Mouse (Mus musculus): ENCODE results near the gene Lmx1a.

- TF ChIP-seq CTCF (IDR thresholded peaks at IDR 0.05; ENCODE audit: low read depth, low read length) = no peak
- no peak for TF ChIP-seq POLR2A (IDR thresholded peaks at IDR 0.05; ENCODE audit: insufficient read depth, low read length)
- TF ChIP-seq EP300 (IDR thresholded peaks at IDR 0.05; ENCODE audit: insufficient read depth, low read depth, low read length) = no peak
Measured at GRCm38 (mm10) chr1:167688001-167688346, 1.1 kb upstream of the Lmx1a start.

Measured in ES-Bruce4 (cell line).